Mouse (Mus musculus): ENCODE measurements around the gene Svep1. TPM values are rescaled to one million over a fixed set of nuclear protein-coding genes. Genes with fewer than 3 reads are reported as not detected.

Gene Svep1
- total and polyA plus RNA-seq, 3 experiments: not detected

- H3K27me3 ChIP-seq (ENCODE audit: control insufficient read depth in 1 of 2, insufficient read depth in 2 of 2, low read length in 2 of 2): no peaks in the 10 kb centered on the region
- H3K9me3 ChIP-seq (replicated peaks; ENCODE audit: insufficient read depth, low read length): no peaks in the 10 kb centered on the region
- H3K79me2 ChIP-seq (ENCODE audit: control insufficient read depth, insufficient read depth, low read length, poor library complexity): no peaks in the 10 kb centered on the region
- H3K4me1 ChIP-seq (ENCODE audit: control insufficient read depth in 1 of 2, insufficient read depth in 2 of 2, low read length in 2 of 2): no peaks in the 10 kb centered on the region
- H3K36me3 ChIP-seq (ENCODE audit: control insufficient read depth in 1 of 2, insufficient read depth in 2 of 2, low read length in 2 of 2): no peaks in the 10 kb centered on the region
- no peak overlapping the region for H3K9ac ChIP-seq (ENCODE audit: control insufficient read depth, low read depth, low read length, poor library complexity, severe bottlenecking)
- H3K27ac ChIP-seq (ENCODE audit: control insufficient read depth, low read depth, low read length): no peak overlapping the region
- H3K4me3 ChIP-seq (ENCODE audit: control insufficient read depth in 1 of 2, insufficient read depth in 1 of 2, low read depth in 2 of 2, low read length in 2 of 2): no peak overlapping the region
- DNase-seq (ENCODE audit: low read depth, low spot score): no peak
- TF ChIP-seq SIN3A (IDR thresholded peaks at IDR 0.05; ENCODE audit: low read length): no peak
Measured at GRCm38 (mm10) chr4:58177256-58177655, 29.4 kb downstream of the Svep1 start.

DNA sequence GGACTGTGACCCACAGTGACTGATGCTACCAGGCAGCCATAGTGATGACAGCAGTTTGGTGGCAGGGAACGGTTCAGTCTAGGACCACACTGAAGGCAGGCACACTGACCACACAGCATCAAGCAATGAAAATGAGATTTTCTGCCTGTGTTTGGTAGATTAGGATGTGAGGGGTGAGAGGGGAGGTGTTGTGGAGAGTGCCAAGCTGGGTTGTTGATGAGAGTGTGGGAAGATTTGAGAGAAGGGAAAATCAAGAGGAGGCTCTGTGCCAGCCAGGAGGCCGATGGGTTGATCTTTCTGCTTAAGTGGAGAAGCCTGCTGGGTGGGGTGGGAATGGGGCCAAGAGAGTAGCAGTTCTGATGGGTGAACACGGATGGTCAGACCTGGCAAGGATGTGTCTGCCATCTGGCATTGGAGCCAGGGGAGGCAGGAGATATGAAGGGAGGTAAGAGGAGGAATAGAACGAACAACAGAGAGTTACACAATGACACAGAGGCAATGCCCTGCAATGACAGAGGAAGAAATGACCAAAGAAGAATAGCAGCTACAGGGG, 32.1 kb downstream of the Svep1 start:
- Histone ChIP-seq H3K9ac (ENCODE audit: control insufficient read depth, low read depth, low read length, poor library complexity, severe bottlenecking) (no peak overlapping the region), H3K27me3 (ENCODE audit: control insufficient read depth in 1 of 2, insufficient read depth in 2 of 2, low read length in 2 of 2) (no peaks in the 10 kb centered on the region), H3K9me3 (replicated peaks; ENCODE audit: insufficient read depth, low read length) (no peaks in the 10 kb centered on the region), H3K4me3 (ENCODE audit: control insufficient read depth in 1 of 2, insufficient read depth in 1 of 2, low read depth in 2 of 2, low read length in 2 of 2) (no peak overlapping the region), H3K36me3 (ENCODE audit: control insufficient read depth in 1 of 2, insufficient read depth in 2 of 2, low read length in 2 of 2) (no peaks in the 10 kb centered on the region), H3K79me2 (ENCODE audit: control insufficient read depth, insufficient read depth, low read length, poor library complexity) (no peaks in the 10 kb centered on the region), H3K4me1 (ENCODE audit: control insufficient read depth in 1 of 2, insufficient read depth in 2 of 2, low read length in 2 of 2) (no peaks in the 10 kb centered on the region), H3K27ac (ENCODE audit: control insufficient read depth, low read depth, low read length) (no peak overlapping the region)
- no peak for DNase-seq (ENCODE audit: low read depth, low spot score)
- TF ChIP-seq MYB (IDR thresholded peaks at IDR 0.05; ENCODE audit: low read depth, low read length) (no peak), ETS1 (IDR thresholded peaks at IDR 0.05; ENCODE audit: low read depth, low read length) (no peak), ZMIZ1 (IDR thresholded peaks at IDR 0.05; ENCODE audit: low read depth, low read length) (no peak), USF1 (IDR thresholded peaks at IDR 0.05; ENCODE audit: low read depth, low read length) (no peak), USF2 (IDR thresholded peaks at IDR 0.05; ENCODE audit: borderline replicate concordance in 1 of 2, insufficient read depth in 1 of 2, low read depth in 1 of 2, low read length in 2 of 2) (no peak), RCOR1 (IDR thresholded peaks at IDR 0.05; ENCODE audit: low read depth, low read length) (no peak), KAT2A (conservative IDR thresholded peaks at IDR 0.05; ENCODE audit: low read depth, low read length) (no peak), ZNF384 (IDR thresholded peaks at IDR 0.05; ENCODE audit: low read depth, low read length) (no peak), CHD2 (IDR thresholded peaks at IDR 0.05; ENCODE audit: low read length) (no peak), TAL1 (IDR thresholded peaks at IDR 0.05; ENCODE audit: low read length) (no peak), CTCF (IDR thresholded peaks at IDR 0.05 in 2 of 3, conservative IDR thresholded peaks at IDR 0.05 in 1 of 3; ENCODE audit: control insufficient read depth in 1 of 3, insufficient read depth in 1 of 3, low read depth in 2 of 3, low read length in 3 of 3, poor library complexity in 1 of 3, severe bottlenecking in 1 of 3) (no peak), HCFC1 (IDR thresholded peaks at IDR 0.05; ENCODE audit: low read depth, low read length) (no peak), BHLHE40 (IDR thresholded peaks at IDR 0.05; ENCODE audit: borderline replicate concordance, low read depth, low read length) (no peak)

- no peaks in the 10 kb centered on the region for H3K79me2 ChIP-seq (ENCODE audit: control insufficient read depth, insufficient read depth, low read length, poor library complexity)
- TF ChIP-seq CHD2 (IDR thresholded peaks at IDR 0.05; ENCODE audit: low read length) (no peak), USF1 (IDR thresholded peaks at IDR 0.05; ENCODE audit: low read depth, low read length) (no peak)
- H3K4me3 ChIP-seq (ENCODE audit: control insufficient read depth in 1 of 2, insufficient read depth in 1 of 2, low read depth in 2 of 2, low read length in 2 of 2): no peak overlapping the region
- no peak overlapping the region for H3K9ac ChIP-seq (ENCODE audit: control insufficient read depth, low read depth, low read length, poor library complexity, severe bottlenecking)
- no peaks in the 10 kb centered on the region for H3K27me3 ChIP-seq (ENCODE audit: control insufficient read depth in 1 of 2, insufficient read depth in 2 of 2, low read length in 2 of 2)
- H3K9me3 ChIP-seq (replicated peaks; ENCODE audit: insufficient read depth, low read length): no peaks in the 10 kb centered on the region
- no peak for DNase-seq (ENCODE audit: low read depth, low spot score)
- H3K27ac ChIP-seq (ENCODE audit: control insufficient read depth, low read depth, low read length): no peak overlapping the region
- no peaks in the 10 kb centered on the region for H3K36me3 ChIP-seq (ENCODE audit: control insufficient read depth in 1 of 2, insufficient read depth in 2 of 2, low read length in 2 of 2)
- no peaks in the 10 kb centered on the region for H3K4me1 ChIP-seq (ENCODE audit: control insufficient read depth in 1 of 2, insufficient read depth in 2 of 2, low read length in 2 of 2)
Measured at GRCm38 (mm10) chr4:58173401-58173800, 33.3 kb downstream of the Svep1 start.

Measured in MEL (cell line).